Mouse (Mus musculus) testis, adult 2 months (tissue): Measurements from ENCODE around the gene Sema3d.

Experiments used
- CTCF ChIP-seq: fragments of 200-500 bp; IDR thresholded peaks from 2 replicates; pipeline ENCODE4 v1.5.1; 2012; ENCODE audit warnings: low read depth, mild to moderate bottlenecking, inconsistent platforms, low read length, moderate library complexity; ENCODE audit not compliant: control insufficient read depth, insufficient read depth, insufficient replicate concordance
- POLR2A ChIP-seq: fragments of 200-500 bp; IDR thresholded peaks from 2 replicates; pipeline ENCODE4 v1.6.1; 2012; ENCODE audit warnings: low read depth, mild to moderate bottlenecking, inconsistent platforms, low read length, moderate library complexity; ENCODE audit not compliant: control insufficient read depth

DNA sequence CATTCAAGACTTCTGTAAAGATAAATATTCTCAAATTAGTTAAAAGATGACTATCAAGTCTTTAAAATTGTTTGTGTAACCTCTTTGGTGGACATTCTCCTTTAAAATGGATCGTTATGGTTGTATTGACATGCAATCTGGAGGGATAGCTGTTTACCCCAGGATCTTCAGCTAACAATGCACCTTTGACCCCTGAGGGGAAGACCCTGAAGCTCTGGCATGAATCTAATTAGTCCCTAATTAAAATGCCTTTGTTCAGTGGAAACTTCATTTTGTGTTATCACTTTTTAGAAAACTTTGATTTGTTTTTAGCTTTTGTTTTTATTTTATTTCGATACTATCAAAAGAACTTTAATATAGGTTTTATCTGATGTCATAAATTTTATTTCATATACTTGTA lies 178.6 kb downstream of the Sema3d start:
- TF ChIP-seq CTCF (no peak), POLR2A (no peak)
